Mouse (Mus musculus) myocyte (in vitro differentiated cells): Measurements from ENCODE around the gene Zer1.

Experiments
- E2F4 ChIP-seq: IDR thresholded peaks from one replicate; pipeline ENCODE4 v1.6.1; 2011; ENCODE audit warnings: mild to moderate bottlenecking, control low read depth, moderate library complexity; ENCODE audit not compliant: insufficient read depth
- MAX ChIP-seq: IDR thresholded peaks from one replicate; pipeline ENCODE4 v1.6.1; 2011; ENCODE audit warnings: low read depth, mild to moderate bottlenecking, control low read depth
- MYOD1 ChIP-seq, 3 experiments: IDR thresholded peaks; one replicate each; pipeline ENCODE4 v1.6.1; 2011; ENCODE audit warnings: control low read depth in 2 of 3, low read depth in 2 of 3, mild to moderate bottlenecking in 2 of 3, moderate library complexity in 1 of 3; ENCODE audit not compliant: insufficient read length in 2 of 3, control insufficient read depth in 1 of 3
- POLR2A ChIP-seq: IDR thresholded peaks from one replicate; pipeline ENCODE4 v1.6.1; 2011; ENCODE audit warnings: low read depth, mild to moderate bottlenecking, control low read depth, moderate library complexity; ENCODE audit not compliant: insufficient read length
- POLR2AphosphoS2 ChIP-seq: IDR thresholded peaks from one replicate; pipeline ENCODE4 v1.6.1; 2011; ENCODE audit warnings: low read depth, control low read depth; ENCODE audit not compliant: insufficient read length
- REST ChIP-seq: IDR thresholded peaks from one replicate; pipeline ENCODE4 v1.6.1; 2011; ENCODE audit warnings: mild to moderate bottlenecking, control low read depth, moderate library complexity; ENCODE audit not compliant: insufficient read depth, insufficient read length
- TCF12 ChIP-seq: IDR thresholded peaks from one replicate; pipeline ENCODE4 v1.6.1; 2011; ENCODE audit warnings: mild to moderate bottlenecking, control low read depth; ENCODE audit not compliant: poor library complexity, insufficient read depth, severe bottlenecking
- USF1 ChIP-seq: IDR thresholded peaks from one replicate; pipeline ENCODE4 v1.6.1; 2011; ENCODE audit warnings: low read depth, mild to moderate bottlenecking, control low read depth, moderate library complexity

GRCm38 (mm10) chr2:30049831-30050230 lies 74.6 kb downstream of the Zer1 start:
- TF ChIP-seq POLR2A (no peak), E2F4 (no peak), MYOD1 (IDR thresholded peaks at IDR 0.05; ENCODE audit: control insufficient read depth in 1 of 3, insufficient read length in 2 of 3, low read depth in 2 of 3) (no peak), TCF12 (no peak), MAX (no peak), REST (no peak), USF1 (no peak), POLR2AphosphoS2 (no peak)
